Mouse (Mus musculus) heart, postnatal 0 days (tissue): ENCODE data around the gene Ankrd33. TPM values are rescaled to one million over a fixed set of nuclear protein-coding genes. Genes with fewer than 3 reads are reported as not detected.

ENCODE experiments used
- ATAC-seq: fragments of 200-750 bp; cut with Nextera tagmentation; 2 replicates; pipeline ENCODE4 v1.8.0; 2017; ENCODE audit warnings: low read depth, moderate number of reproducible peaks, moderate library complexity; ENCODE audit not compliant: insufficient read depth
- DNase-seq: peaks from one replicate; pipeline ENCODE4 v3.0.0-alpha.2; 2016; ENCODE audit warnings: low spot score
- H3K27ac ChIP-seq: fragments of 300-500 bp; sonication (generic); 2 replicates; pipeline ENCODE4 v1.5.1; 2014; ENCODE audit warnings: low read depth, mild to moderate bottlenecking
- H3K27me3 ChIP-seq: fragments of 300-500 bp; sonication (generic); 2 replicates; pipeline ENCODE4 v1.6.1; 2014; ENCODE audit warnings: low read length, mixed read lengths; ENCODE audit not compliant: control insufficient read depth, insufficient read depth
- H3K36me3 ChIP-seq: fragments of 300-500 bp; sonication (generic); replicated peaks from 2 replicates; pipeline ENCODE4 v1.6.1; 2014; ENCODE audit warnings: low read length, mixed read lengths; ENCODE audit not compliant: control insufficient read depth, insufficient read depth
- H3K4me1 ChIP-seq: fragments of 300-500 bp; sonication (generic); 2 replicates; pipeline ENCODE4 v1.6.1; 2014; ENCODE audit warnings: antibody characterized with exemption; ENCODE audit not compliant: control insufficient read depth, insufficient read depth
- H3K4me2 ChIP-seq: fragments of 300-500 bp; sonication (generic); 2 replicates; pipeline ENCODE4 v1.6.1; 2014; ENCODE audit warnings: low read depth, mild to moderate bottlenecking, low read length, moderate library complexity
- H3K4me3 ChIP-seq: fragments of 300-500 bp; sonication (generic); 2 replicates; pipeline ENCODE4 v1.5.1; 2014; ENCODE audit warnings: low read depth, low read length
- H3K9ac ChIP-seq: fragments of 300-500 bp; sonication (generic); replicated peaks from 2 replicates; pipeline ENCODE4 v1.6.1; 2014; ENCODE audit warnings: low read depth, low read length, mixed read lengths
- H3K9me3 ChIP-seq: fragments of 300-500 bp; sonication (generic); replicated peaks from 2 replicates; pipeline ENCODE4 v1.6.1; 2016; ENCODE audit warnings: low read length; ENCODE audit not compliant: control insufficient read depth
- CTCF ChIP-seq: IDR thresholded peaks from 2 replicates; pipeline ENCODE4 v1.5.1; 2016; ENCODE audit warnings: antibody characterized with exemption, control low read depth, low read depth
- EP300 ChIP-seq: IDR thresholded peaks from 2 replicates; pipeline ENCODE4 v1.6.1; 2016; ENCODE audit warnings: antibody characterized with exemption, low read depth
- WGBS: fragments of 180-500 bp; shearing (Covaris S2); extraction: QIAGEN DNeasy Blood & Tissue Kit; methylation state at CpG from one replicate; pipeline ENCODE4 v1.1.7; 2014; 5-methylcytosine and 5-hydroxymethylcytosine counted together
- polyA plus RNA-seq: library from polyadenylated mRNA; unstranded; fragments of >200 nt; fragmentation: Nextera tagmentation; extraction: Ambion mirVana; gene quantifications from 2 replicates; pipeline ENCODE4 v1.2.1, GENCODE M21; 2015
- total RNA-seq: library from RNA; depleted of rRNA; stranded (reverse); fragments of >200 nt; gene quantifications from 2 replicates; pipeline ENCODE4 v1.2.3, GENCODE M21; 2014; ENCODE audit warnings: low replicate concordance

The Ankrd33 gene
- total and polyA plus RNA-seq, 2 experiments from 2014 or later, result not detected

GRCm38 (mm10) chr15:101126876-101127544 lies 11.5 kb downstream of the Ankrd33 start:
- WGBS, result 56% methylated on average over 12 of the region's 12 CpGs
- H3K27ac ChIP-seq, result peak overlapping the region; percentile 65
- ATAC-seq (peak; percentile 56), DNase-seq (no peak)
- TF ChIP-seq CTCF (no peak), EP300 (no peak)
- H3K4me1 ChIP-seq, result peaks cover 26% of the 10 kb centered on the region
- no peaks in the 10 kb centered on the region for H3K9me3 ChIP-seq
- no peak overlapping the region for H3K4me3 ChIP-seq
- H3K4me2 ChIP-seq, result no peak overlapping the region
- no peak overlapping the region for H3K9ac ChIP-seq
- H3K36me3 ChIP-seq, result no peaks in the 10 kb centered on the region
- peaks cover 31% of the 10 kb centered on the region for H3K27me3 ChIP-seq

- Histone ChIP-seq H3K4me2 (peak within 1 kb of the TSS; percentile 77), H3K9ac (peak within 1 kb of the TSS; percentile 68), H3K4me3 (peak within 1 kb of the TSS; percentile 65), H3K9me3 (no peaks in the 10 kb centered on the region), H3K27me3 (peaks cover 35% of the 10 kb centered on the region), H3K27ac (peak within 1 kb of the TSS; percentile 70), H3K36me3 (no peaks in the 10 kb centered on the region), H3K4me1 (peaks cover 20% of the 10 kb centered on the region)
- ATAC-seq (peak; percentile 23; the same call in 1 of the 2 replicates), DNase-seq (no peak)
- no peak for TF ChIP-seq CTCF
- no peak for TF ChIP-seq EP300
- WGBS, result 7% methylated on average over 46 of the region's 46 CpGs
Observed at GRCm38 (mm10) chr15:101128181-101129089, 12.9 kb downstream of the Ankrd33 start, which contains the start of gene Acvrl1. Gene Acvrl1, plus strand, starts transcription at chr15:101128522.

GRCm38 (mm10) chr15:101129412-101129811 lies 13.9 kb downstream of the Ankrd33 start:
- Histone ChIP-seq H3K27ac (no peak overlapping the region), H3K36me3 (no peaks in the 10 kb centered on the region), H3K9ac (peak overlapping the region; percentile 68), H3K27me3 (peaks cover 35% of the 10 kb centered on the region), H3K4me2 (peak overlapping the region; percentile 77), H3K4me3 (peak overlapping the region; percentile 65), H3K9me3 (no peaks in the 10 kb centered on the region), H3K4me1 (peaks cover 20% of the 10 kb centered on the region)
- TF ChIP-seq EP300, result no peak
- no peak for TF ChIP-seq CTCF
- WGBS, result 16% methylated on average over 5 of the region's 5 CpGs
- DNase-seq, result no peak
- ATAC-seq, result no peak

- peaks cover 20% of the 10 kb centered on the region for H3K4me1 ChIP-seq
- TF ChIP-seq CTCF (no peak), EP300 (no peak)
- H3K27me3 ChIP-seq, result peaks cover 35% of the 10 kb centered on the region
- no peaks in the 10 kb centered on the region for H3K9me3 ChIP-seq
- no peaks in the 10 kb centered on the region for H3K36me3 ChIP-seq
- no peak for ATAC-seq
- no peak overlapping the region for H3K9ac ChIP-seq
- no peak for DNase-seq
- no peak overlapping the region for H3K4me3 ChIP-seq
- 9% methylated on average over 11 of the region's 11 CpGs for WGBS
- peak overlapping the region; percentile 19 for H3K4me2 ChIP-seq
- H3K27ac ChIP-seq, result no peak overlapping the region
Observed at GRCm38 (mm10) chr15:101131498-101131897, 15.9 kb downstream of the Ankrd33 start.

GRCm38 (mm10) chr15:101132041-101132440 lies 16.5 kb downstream of the Ankrd33 start:
- WGBS, result 50% methylated on average over 6 of the region's 6 CpGs
- H3K9ac ChIP-seq, result no peak overlapping the region

More at GRCm38 (mm10) chr15:101132041-101132440, 16.5 kb downstream of the Ankrd33 start:
- H3K27me3 ChIP-seq, result peaks cover 33% of the 10 kb centered on the region
- ATAC-seq (no peak), DNase-seq (no peak)
- peak overlapping the region; percentile 62; the same call in 1 of the 2 replicates for H3K27ac ChIP-seq
- H3K4me3 ChIP-seq, result no peak overlapping the region
- TF ChIP-seq EP300 (no peak), CTCF (no peak)
- H3K4me2 ChIP-seq, result peak overlapping the region; percentile 19
- peaks cover 20% of the 10 kb centered on the region for H3K4me1 ChIP-seq
- H3K36me3 ChIP-seq, result no peaks in the 10 kb centered on the region
- H3K9me3 ChIP-seq, result no peaks in the 10 kb centered on the region
